Mouse (Mus musculus): ENCODE measurements at regions not wholly inside any gene's neighbourhood (a gene's known extent, or its start where the extent isn't known, plus 50 kb on each side); places are given as distances from the start of the nearest gene placed in this dataset.

- no peak for DNase-seq
Measured at GRCm38 (mm10) chr8:78013101-78013500, 200.0 kb upstream of the Ttc29 start.

- DNase-seq: peak in 1 of 2 experiments; percentile 24
Measured at GRCm38 (mm10) chr8:78018430-78019180, 194.5 kb upstream of the Ttc29 start.

GRCm38 (mm10) chr8:78021473-78021872 is 191.6 kb upstream of the Ttc29 start:
- peak in 1 of 2 experiments; percentile 49 for DNase-seq

- no peak for DNase-seq
Measured at GRCm38 (mm10) chr8:78022986-78023385, 190.1 kb upstream of the Ttc29 start.

- DNase-seq: no peak
Measured at GRCm38 (mm10) chr8:78023467-78023866, 189.6 kb upstream of the Ttc29 start.

- no peak for DNase-seq
Measured at GRCm38 (mm10) chr8:78023936-78024335, 189.2 kb upstream of the Ttc29 start.

- DNase-seq: peak; percentile 76 to 82
Measured at GRCm38 (mm10) chr8:78024964-78025363, 188.1 kb upstream of the Ttc29 start.

GRCm38 (mm10) chr8:78027371-78027770 is 185.7 kb upstream of the Ttc29 start:
- peak in 1 of 2 experiments; percentile 42 for DNase-seq

- DNase-seq: no peak
Measured at GRCm38 (mm10) chr8:78028928-78029327, 184.2 kb upstream of the Ttc29 start.

GRCm38 (mm10) chr8:78031811-78032210 is 181.3 kb upstream of the Ttc29 start:
- no peak for DNase-seq

- DNase-seq: no peak
Measured at GRCm38 (mm10) chr8:78034687-78035086, 178.4 kb upstream of the Ttc29 start.

- no peak for DNase-seq
Measured at GRCm38 (mm10) chr8:78037218-78037617, 175.9 kb upstream of the Ttc29 start.

GRCm38 (mm10) chr8:78046691-78047090 is 166.4 kb upstream of the Ttc29 start:
- peak; percentile 61 to 73 for DNase-seq

- no peak for DNase-seq
Measured at GRCm38 (mm10) chr8:78050768-78051167, 162.3 kb upstream of the Ttc29 start.

GRCm38 (mm10) chr8:78054435-78054834 is 158.7 kb upstream of the Ttc29 start:
- DNase-seq: no peak

GRCm38 (mm10) chr8:78054920-78055319 is 158.2 kb upstream of the Ttc29 start:
- no peak for DNase-seq

- DNase-seq: no peak
Measured at GRCm38 (mm10) chr8:78055531-78055930, 157.6 kb upstream of the Ttc29 start.

GRCm38 (mm10) chr8:78057357-78057756 is 155.7 kb upstream of the Ttc29 start:
- DNase-seq: no peak

GRCm38 (mm10) chr8:78061827-78062719 is 151.0 kb upstream of the Ttc29 start:
- peak in 1 of 2 experiments; percentile 63 for DNase-seq

GRCm38 (mm10) chr8:78063529-78063928 is 149.6 kb upstream of the Ttc29 start:
- peak; percentile 11 to 48 for DNase-seq

- no peak for DNase-seq
Measured at GRCm38 (mm10) chr8:78064161-78064560, 148.9 kb upstream of the Ttc29 start.

- DNase-seq: no peak
Measured at GRCm38 (mm10) chr8:78065890-78066493, 147.1 kb upstream of the Ttc29 start.
